Mouse (Mus musculus): ENCODE measurements around the gene Rgp1. TPM values are rescaled to one million over a fixed set of nuclear protein-coding genes. Genes with fewer than 3 reads are reported as not detected.

The Rgp1 gene
- polyA plus RNA-seq, 1 experiment from 2014 or later, result 24.8 TPM

DNA sequence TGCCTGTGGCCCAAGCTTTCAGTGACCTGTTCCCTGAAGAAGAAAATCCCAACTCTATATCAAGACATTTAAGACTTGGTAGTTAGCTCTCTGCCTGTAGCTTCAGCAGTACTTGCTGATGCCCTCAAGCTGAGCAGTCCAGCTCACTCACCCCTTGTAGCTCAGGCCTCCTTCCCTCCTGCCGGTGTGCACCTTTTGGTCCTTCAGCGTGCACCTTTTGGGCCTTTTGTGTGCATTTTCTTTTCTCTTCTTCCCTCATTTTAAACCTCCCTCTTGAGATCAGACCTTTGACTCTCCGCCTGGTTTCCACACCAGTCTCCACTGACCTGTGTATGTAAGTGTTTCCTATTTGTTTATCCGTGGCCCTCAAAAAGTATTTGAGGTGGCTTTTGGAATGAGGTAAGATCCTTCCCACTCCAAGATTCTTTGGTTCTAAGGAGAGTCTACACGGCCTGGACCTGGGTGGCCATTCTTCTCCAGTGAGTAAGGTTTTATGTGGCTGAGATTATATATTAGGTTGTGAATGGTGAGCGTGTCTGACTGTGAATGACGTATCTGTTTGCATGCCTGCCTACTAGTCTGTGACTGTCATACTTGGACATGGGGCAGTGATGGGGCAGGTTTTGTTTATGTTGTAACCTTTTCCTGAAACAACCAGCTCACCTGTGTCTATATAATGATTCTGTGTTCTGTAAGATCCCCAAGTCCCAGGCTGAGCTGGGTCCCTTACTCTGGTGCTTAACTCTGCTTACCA is 56.3 kb downstream of the Rgp1 start:
- ATAC-seq (replicated peaks), result no peak
- Histone ChIP-seq H3K4me3 (no peak overlapping the region), H3K9ac (no peak overlapping the region), H3K4me1 (peaks cover 44% of the 10 kb centered on the region), H3K9me3 (no peaks in the 10 kb centered on the region), H3K4me2 (no peak overlapping the region), H3K27me3 (replicated peaks) (no peaks in the 10 kb centered on the region), H3K27ac (no peak overlapping the region), H3K36me3 (replicated peaks) (no peaks in the 10 kb centered on the region)
- WGBS, result 91% methylated on average over 7 of the region's 7 CpGs

DNA sequence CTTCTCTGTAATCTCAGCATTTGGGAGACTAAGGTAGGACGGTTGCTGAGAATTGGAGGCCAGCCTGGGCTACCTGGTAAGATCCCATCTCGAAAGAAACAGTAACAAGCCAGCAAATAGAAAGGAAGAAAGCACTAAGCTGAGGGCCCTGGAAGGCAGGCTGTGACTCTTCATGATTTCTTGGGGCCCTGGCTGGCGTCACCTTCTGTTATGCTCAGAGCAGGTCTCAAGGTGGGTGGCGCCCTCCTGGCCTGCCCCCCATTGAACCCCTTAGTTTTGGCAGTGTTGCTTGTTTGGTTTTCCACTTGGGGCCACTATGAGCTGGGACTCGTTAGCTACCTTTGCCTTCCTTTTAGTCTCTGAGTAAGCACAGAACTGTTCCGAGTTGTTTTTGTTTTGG is 58.2 kb downstream of the Rgp1 start:
- Histone ChIP-seq H3K27ac (no peak overlapping the region), H3K9ac (no peak overlapping the region), H3K27me3 (replicated peaks) (no peaks in the 10 kb centered on the region), H3K4me3 (no peak overlapping the region), H3K4me2 (no peak overlapping the region), H3K9me3 (no peaks in the 10 kb centered on the region), H3K36me3 (replicated peaks) (no peaks in the 10 kb centered on the region), H3K4me1 (peaks cover 27% of the 10 kb centered on the region)
- WGBS, result 77% methylated on average over 6 of the region's 6 CpGs
- ATAC-seq (replicated peaks), result no peak

Small RNA genes within 50 kb of the gene (microRNA-seq; reads per million reads assigned to microRNA genes)
- not detected for gene Gm25262

Other genes with a start within 250 kb of the Rgp1 start
- gene Rusc2, start 196.7 kb upstream of the Rgp1 start, polyA plus RNA-seq (2015; fragmentation: Nextera tagmentation; extraction: Ambion mirVana), result 104 and 107 TPM in 2 replicates
- 0.52 and 1.7 TPM in 2 replicates for gene Fam166b, start 149.6 kb upstream of the Rgp1 start, polyA plus RNA-seq (2015; fragmentation: Nextera tagmentation; extraction: Ambion mirVana)
- gene Tesk1, start 136.8 kb upstream of the Rgp1 start, polyA plus RNA-seq (2015; fragmentation: Nextera tagmentation; extraction: Ambion mirVana), result 16.7 and 17.1 TPM in 2 replicates
- 6.0 and 6.6 TPM in 2 replicates for gene Cd72, start 124.1 kb upstream of the Rgp1 start, polyA plus RNA-seq (2015; fragmentation: Nextera tagmentation; extraction: Ambion mirVana)
- not detected in 2 replicates for gene Sit1, start 95.0 kb upstream of the Rgp1 start, polyA plus RNA-seq (2015; fragmentation: Nextera tagmentation; extraction: Ambion mirVana)
- 81.4 and 82.8 TPM in 2 replicates for gene Ccdc107, start 85.8 kb upstream of the Rgp1 start, polyA plus RNA-seq (2015; fragmentation: Nextera tagmentation; extraction: Ambion mirVana)
- gene Arhgef39, start 79.0 kb upstream of the Rgp1 start, polyA plus RNA-seq (2015; fragmentation: Nextera tagmentation; extraction: Ambion mirVana), result 6.2 and 7.0 TPM in 2 replicates
- gene Car9, start 71.7 kb upstream of the Rgp1 start, polyA plus RNA-seq (2015; fragmentation: Nextera tagmentation; extraction: Ambion mirVana), result 0.32 and 0.49 TPM in 2 replicates
- 9.8 and 10.7 TPM in 2 replicates for gene Tpm2, start 55.0 kb upstream of the Rgp1 start, polyA plus RNA-seq (2015; fragmentation: Nextera tagmentation; extraction: Ambion mirVana)
- 82.7 and 94.0 TPM in 2 replicates for gene Creb3, start 16.4 kb upstream of the Rgp1 start, polyA plus RNA-seq (2015; fragmentation: Nextera tagmentation; extraction: Ambion mirVana)
- 58.8 and 61.0 TPM in 2 replicates for gene Tln1, start 16.0 kb upstream of the Rgp1 start, polyA plus RNA-seq (2015; fragmentation: Nextera tagmentation; extraction: Ambion mirVana)
- 67.9 and 71.0 TPM in 2 replicates for gene Gba2, start 158 bp downstream of the Rgp1 start, polyA plus RNA-seq (2015; fragmentation: Nextera tagmentation; extraction: Ambion mirVana)
- gene Msmp, start 5.8 kb downstream of the Rgp1 start, polyA plus RNA-seq (2015; fragmentation: Nextera tagmentation; extraction: Ambion mirVana), result 1.3 and 1.9 TPM in 2 replicates
- gene Npr2, start 53.2 kb downstream of the Rgp1 start, polyA plus RNA-seq (2015; fragmentation: Nextera tagmentation; extraction: Ambion mirVana), result 12.8 and 16.0 TPM in 2 replicates
- gene Spag8, start 74.9 kb downstream of the Rgp1 start, polyA plus RNA-seq (2015; fragmentation: Nextera tagmentation; extraction: Ambion mirVana), result 7.7 and 8.9 TPM in 2 replicates
- 64.9 and 65.5 TPM in 2 replicates for gene Hint2, start 77.8 kb downstream of the Rgp1 start, polyA plus RNA-seq (2015; fragmentation: Nextera tagmentation; extraction: Ambion mirVana)
- gene Tmem8b, start 90.3 kb downstream of the Rgp1 start, polyA plus RNA-seq (2015; fragmentation: Nextera tagmentation; extraction: Ambion mirVana), result 15.7 and 17.7 TPM in 2 replicates
- 1.3 and 1.6 TPM in 2 replicates for gene Fam221b, start 90.4 kb downstream of the Rgp1 start, polyA plus RNA-seq (2015; fragmentation: Nextera tagmentation; extraction: Ambion mirVana)
- gene Olfr70, start 122.1 kb downstream of the Rgp1 start, polyA plus RNA-seq (2015; fragmentation: Nextera tagmentation; extraction: Ambion mirVana), result not detected in 2 replicates
- 0.13 TPM in 1 of 2 replicates, not detected in the other for gene Olfr71, start 131.5 kb downstream of the Rgp1 start, polyA plus RNA-seq (2015; fragmentation: Nextera tagmentation; extraction: Ambion mirVana)
- gene Hrct1, start 148.5 kb downstream of the Rgp1 start, polyA plus RNA-seq (2015; fragmentation: Nextera tagmentation; extraction: Ambion mirVana), result 0.50 and 0.61 TPM in 2 replicates
- 0.06 TPM in 1 of 2 replicates, not detected in the other for gene Spaar, start 151.3 kb downstream of the Rgp1 start, polyA plus RNA-seq (2015; fragmentation: Nextera tagmentation; extraction: Ambion mirVana)
- not detected in 2 replicates for gene Olfr159, start 192.3 kb downstream of the Rgp1 start, polyA plus RNA-seq (2015; fragmentation: Nextera tagmentation; extraction: Ambion mirVana)
- not detected in 2 replicates for gene Olfr156, start 245.2 kb downstream of the Rgp1 start, polyA plus RNA-seq (2015; fragmentation: Nextera tagmentation; extraction: Ambion mirVana)

Data from midbrain, embryonic 15.5 days (tissue).